Mouse (Mus musculus) forebrain, embryonic 13.5 days (tissue): Measurements from ENCODE around the gene Nemf. TPM values are rescaled to one million over a fixed set of nuclear protein-coding genes. Genes with fewer than 3 reads are reported as not detected.
"Not testable (repeated sequence)": the region's sequence is repeated elsewhere in the genome, so short reads cannot be mapped to it uniquely, and the experiment has no call there.

Source experiments
- ATAC-seq: fragments of 200-750 bp; cut with Nextera tagmentation; 2 replicates; pipeline ENCODE4 v1.8.0; 2017
- H3K27ac ChIP-seq: fragments of 300-500 bp; sonication (generic); 2 replicates; pipeline ENCODE4 v1.5.1; 2015; ENCODE audit warnings: inconsistent platforms, mild to moderate bottlenecking, moderate library complexity
- H3K27me3 ChIP-seq: fragments of 300-500 bp; sonication (generic); 2 replicates; pipeline ENCODE4 v1.6.1; 2015; ENCODE audit warnings: mild to moderate bottlenecking, inconsistent platforms
- H3K36me3 ChIP-seq: fragments of 300-500 bp; sonication (generic); 2 replicates; pipeline ENCODE4 v1.6.1; 2015; ENCODE audit warnings: mild to moderate bottlenecking, inconsistent platforms; ENCODE audit not compliant: poor library complexity, severe bottlenecking
- H3K4me1 ChIP-seq: fragments of 300-500 bp; sonication (generic); 2 replicates; pipeline ENCODE4 v1.6.1; 2015; ENCODE audit warnings: inconsistent platforms
- H3K4me2 ChIP-seq: fragments of 300-500 bp; sonication (generic); 2 replicates; pipeline ENCODE4 v1.6.1; 2015; ENCODE audit warnings: inconsistent platforms, mild to moderate bottlenecking, moderate library complexity
- H3K4me3 ChIP-seq: fragments of 300-500 bp; sonication (generic); 2 replicates; pipeline ENCODE4 v1.5.1; 2015; ENCODE audit warnings: mild to moderate bottlenecking, inconsistent platforms
- H3K9ac ChIP-seq: fragments of 300-500 bp; sonication (generic); 2 replicates; pipeline ENCODE4 v1.6.1; 2015; ENCODE audit warnings: mild to moderate bottlenecking, inconsistent platforms
- H3K9me3 ChIP-seq: fragments of 300-500 bp; sonication (generic); replicated peaks from 2 replicates; pipeline ENCODE4 v1.6.1; 2016; ENCODE audit warnings: inconsistent platforms
- WGBS: fragments of 180-500 bp; shearing (Covaris S2); methylation state at CpG from one replicate; pipeline ENCODE4 v1.1.7; 2015; 5-methylcytosine and 5-hydroxymethylcytosine counted together
- polyA plus RNA-seq: library from polyadenylated mRNA; unstranded; fragments of >200 nt; fragmentation: Nextera tagmentation; extraction: Ambion mirVana; gene quantifications from 2 replicates; pipeline ENCODE4 v1.2.1, GENCODE M21; 2015

Gene Nemf
- polyA plus RNA-seq, 1 experiment from 2014 or later, result 99.3 TPM

DNA sequence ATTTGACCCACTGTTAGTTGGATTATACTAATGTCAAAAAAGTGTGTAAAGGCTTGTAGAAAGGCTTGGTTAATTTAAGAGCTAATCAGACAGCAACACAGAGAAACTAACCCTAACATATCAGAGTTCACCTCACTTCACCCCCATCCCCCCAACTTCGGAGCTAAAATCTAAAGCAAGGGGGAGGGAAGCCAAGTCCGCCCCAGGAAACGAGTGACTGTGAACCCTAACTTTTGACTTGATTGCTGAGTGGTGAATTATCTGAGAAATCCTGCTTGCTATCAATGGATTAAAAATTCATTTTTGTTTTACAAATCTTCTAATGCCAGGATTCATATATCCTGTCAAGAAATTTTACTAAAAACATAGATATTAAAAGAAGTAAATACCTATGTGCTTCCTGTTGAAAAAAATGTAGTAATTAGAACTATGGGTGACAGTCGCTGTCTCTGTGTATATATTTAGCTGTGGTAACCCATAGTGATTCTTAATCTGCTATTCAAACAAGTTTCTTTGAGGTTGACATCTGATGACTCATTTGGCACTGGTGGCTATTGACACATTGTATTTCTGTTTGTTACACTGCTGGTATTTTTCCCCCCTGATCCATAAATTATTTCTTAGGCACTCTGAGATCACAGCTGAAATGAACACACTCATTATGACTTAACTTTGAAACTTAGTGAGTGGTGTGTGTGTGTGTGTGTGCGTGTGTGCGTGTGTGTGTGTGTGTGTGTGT is 28.7 kb upstream of the Nemf start:
- no peak for ATAC-seq
- Histone ChIP-seq H3K27me3 (no peaks in the 10 kb centered on the region), H3K36me3 (no peaks in the 10 kb centered on the region), H3K4me3 (no peak overlapping the region), H3K27ac (no peak overlapping the region), H3K4me1 (no peaks in the 10 kb centered on the region), H3K9ac (no peak overlapping the region), H3K4me2 (no peak overlapping the region), H3K9me3 (no peaks in the 10 kb centered on the region)
- 74% methylated on average over 6 of the region's 6 CpGs for WGBS

DNA sequence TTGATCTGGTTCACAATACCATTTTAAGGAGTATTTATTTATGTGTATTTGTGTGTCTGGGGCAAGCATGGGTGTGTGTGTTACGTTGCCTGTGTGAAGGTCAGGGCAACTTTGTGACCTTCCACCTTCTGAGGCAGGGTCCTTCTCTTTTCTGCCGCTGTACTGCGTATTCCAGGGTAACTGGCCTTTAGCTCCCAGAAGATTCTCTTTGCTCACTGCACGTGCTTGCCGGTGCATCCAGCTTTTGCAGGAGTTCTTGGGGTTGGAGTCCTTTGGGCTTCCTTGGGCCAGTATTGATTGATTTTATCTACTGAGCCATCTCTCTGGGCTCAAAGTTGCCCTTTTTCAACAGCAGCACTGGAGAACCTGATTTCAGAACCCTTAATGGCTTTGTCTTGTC is 27.6 kb upstream of the Nemf start:
- H3K27ac ChIP-seq, result no peak overlapping the region
- no peak overlapping the region for H3K4me2 ChIP-seq
- H3K4me3 ChIP-seq, result no peak overlapping the region
- H3K27me3 ChIP-seq, result no peaks in the 10 kb centered on the region
- no peaks in the 10 kb centered on the region for H3K9me3 ChIP-seq
- no peaks in the 10 kb centered on the region for H3K4me1 ChIP-seq
- no peak overlapping the region for H3K9ac ChIP-seq
- peaks cover 5% of the 10 kb centered on the region; the same call in 1 of the 2 replicates for H3K36me3 ChIP-seq
- no peak for ATAC-seq
- 95% methylated on average over 5 of the region's 5 CpGs for WGBS

DNA sequence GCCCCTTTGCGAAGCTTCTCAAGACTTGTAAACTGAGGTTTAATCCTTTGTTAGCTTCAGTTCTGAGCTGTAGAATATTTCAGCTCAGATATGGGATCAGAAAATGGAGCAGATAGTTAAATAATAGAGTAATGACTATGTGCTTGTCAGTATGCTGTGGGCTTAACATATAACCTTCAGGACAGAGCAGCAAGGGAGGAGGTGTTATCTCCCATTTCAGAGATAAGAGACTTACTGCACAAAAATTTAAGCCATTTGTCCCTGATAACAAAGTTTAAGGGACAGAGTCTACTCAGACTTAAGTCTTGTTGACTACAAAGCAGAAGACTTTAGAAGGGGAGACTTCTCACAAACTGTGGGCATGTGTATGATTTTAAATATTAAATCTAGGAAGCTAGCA is 25.9 kb upstream of the Nemf start:
- Histone ChIP-seq H3K27ac (no peak overlapping the region), H3K27me3 (no peaks in the 10 kb centered on the region), H3K36me3 (peaks cover 12% of the 10 kb centered on the region; the same call in 1 of the 2 replicates), H3K4me2 (no peak overlapping the region), H3K9me3 (no peaks in the 10 kb centered on the region), H3K4me3 (no peak overlapping the region), H3K4me1 (no peaks in the 10 kb centered on the region), H3K9ac (no peak overlapping the region)
- 96% methylated on average over 1 of the region's 1 CpGs for WGBS
- ATAC-seq, result no peak

DNA sequence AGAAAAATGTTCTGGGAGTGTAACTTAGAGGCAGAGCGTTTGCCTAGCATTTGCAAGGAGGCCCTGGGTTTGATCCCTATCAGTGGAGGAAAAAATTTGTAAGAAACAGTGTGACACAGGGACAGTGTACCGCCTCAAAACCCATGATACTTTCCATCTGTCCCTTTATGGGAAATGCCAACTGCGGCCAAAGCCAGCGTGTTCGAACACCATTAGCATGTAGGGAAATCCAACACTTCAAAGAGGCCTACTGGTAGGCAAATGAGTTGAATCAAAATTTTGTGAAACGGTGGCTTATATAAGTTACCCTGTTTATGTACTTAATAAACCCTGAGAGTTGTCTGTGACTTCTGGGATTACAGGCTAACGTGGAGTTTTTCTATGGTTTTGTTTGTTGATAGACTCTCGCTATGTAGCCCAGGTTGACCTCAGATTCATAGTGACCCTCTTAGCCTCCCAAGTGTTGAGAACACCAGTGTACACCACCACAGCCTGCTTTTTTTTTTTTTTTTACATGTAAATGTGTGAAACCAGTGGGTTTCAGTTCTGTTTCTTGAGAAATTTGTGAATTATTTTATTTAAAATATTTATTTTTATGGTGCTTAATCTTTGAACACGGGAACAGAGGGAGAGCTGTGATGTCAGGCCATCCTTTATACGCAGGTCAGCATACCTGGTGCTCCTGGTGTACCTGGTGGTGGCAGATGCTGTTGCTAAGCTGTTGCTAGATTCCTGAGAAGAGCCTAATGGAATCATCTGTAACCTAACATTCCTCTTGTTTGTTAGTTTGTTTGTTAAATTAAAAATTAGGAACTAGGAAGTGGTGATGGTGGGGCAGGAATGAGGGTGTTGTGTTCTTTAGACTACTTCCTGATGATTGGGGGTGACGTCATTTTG is 21.8 kb upstream of the Nemf start:
- no peak overlapping the region for H3K4me3 ChIP-seq
- no peak overlapping the region for H3K4me2 ChIP-seq
- H3K36me3 ChIP-seq, result peaks cover 12% of the 10 kb centered on the region; the same call in 1 of the 2 replicates
- ATAC-seq, result no peak
- WGBS, result 92% methylated on average over 11 of the region's 11 CpGs
- H3K9me3 ChIP-seq, result no peaks in the 10 kb centered on the region
- no peak overlapping the region for H3K9ac ChIP-seq
- H3K27me3 ChIP-seq, result no peaks in the 10 kb centered on the region
- H3K27ac ChIP-seq, result no peak overlapping the region
- peaks cover 21% of the 10 kb centered on the region for H3K4me1 ChIP-seq

DNA sequence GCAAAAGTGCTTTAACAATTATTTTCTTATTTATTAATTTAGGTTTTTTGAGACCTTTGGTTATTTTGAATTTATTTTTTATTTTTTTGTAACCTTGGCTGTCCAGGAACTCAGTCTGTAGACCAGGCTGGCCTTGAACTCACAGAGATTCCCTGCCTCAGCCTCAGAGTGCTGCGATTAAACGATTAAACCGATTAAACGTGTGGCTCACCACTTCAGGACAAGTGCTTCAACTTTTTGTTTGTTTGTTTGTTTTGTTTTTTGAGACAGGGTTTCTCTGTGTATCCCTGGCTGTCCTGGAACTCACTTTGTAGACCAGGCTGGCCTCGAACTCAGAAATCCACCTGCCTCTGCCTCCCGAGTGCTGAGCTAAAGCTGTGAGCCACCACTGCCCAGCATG is 20.7 kb upstream of the Nemf start:
- WGBS, result 95% methylated on average over 6 of the region's 6 CpGs
- H3K9ac ChIP-seq, H3K4me2 ChIP-seq, H3K4me3 ChIP-seq, H3K9me3 ChIP-seq, H3K27ac ChIP-seq, H3K27me3 ChIP-seq, ATAC-seq: not testable (repeated sequence)
- Histone ChIP-seq H3K36me3 (peaks cover 12% of the 10 kb centered on the region; the same call in 1 of the 2 replicates), H3K4me1 (peaks cover 30% of the 10 kb centered on the region)

DNA sequence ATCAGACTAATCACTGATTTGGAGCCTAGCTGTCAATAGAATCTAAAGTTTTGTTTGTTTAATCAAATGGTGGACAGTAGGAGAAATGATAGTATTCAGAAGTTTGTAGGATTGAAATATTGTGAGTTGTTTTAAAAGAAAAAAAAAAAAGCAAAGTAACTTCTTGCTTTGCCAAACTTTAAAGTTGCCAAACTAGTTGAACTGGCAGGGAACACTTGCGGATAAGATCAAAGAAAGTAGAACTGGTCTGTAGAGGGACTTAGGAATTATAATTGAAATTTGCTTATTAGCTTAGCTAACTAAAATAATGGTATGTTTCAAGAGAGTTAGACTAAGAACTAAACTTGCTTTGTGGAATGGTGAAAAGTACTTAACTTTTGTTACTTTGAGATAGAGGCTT is 20.2 kb upstream of the Nemf start:
- H3K36me3 ChIP-seq, result peaks cover 12% of the 10 kb centered on the region; the same call in 1 of the 2 replicates
- ATAC-seq, result no peak
- H3K4me3 ChIP-seq, result no peak overlapping the region
- H3K27ac ChIP-seq, result no peak overlapping the region
- H3K27me3 ChIP-seq, result no peaks in the 10 kb centered on the region
- no peak overlapping the region for H3K4me2 ChIP-seq
- no peaks in the 10 kb centered on the region for H3K9me3 ChIP-seq
- H3K4me1 ChIP-seq, result peaks cover 30% of the 10 kb centered on the region
- WGBS, result 98% methylated on average over 1 of the region's 1 CpGs
- no peak overlapping the region for H3K9ac ChIP-seq

DNA sequence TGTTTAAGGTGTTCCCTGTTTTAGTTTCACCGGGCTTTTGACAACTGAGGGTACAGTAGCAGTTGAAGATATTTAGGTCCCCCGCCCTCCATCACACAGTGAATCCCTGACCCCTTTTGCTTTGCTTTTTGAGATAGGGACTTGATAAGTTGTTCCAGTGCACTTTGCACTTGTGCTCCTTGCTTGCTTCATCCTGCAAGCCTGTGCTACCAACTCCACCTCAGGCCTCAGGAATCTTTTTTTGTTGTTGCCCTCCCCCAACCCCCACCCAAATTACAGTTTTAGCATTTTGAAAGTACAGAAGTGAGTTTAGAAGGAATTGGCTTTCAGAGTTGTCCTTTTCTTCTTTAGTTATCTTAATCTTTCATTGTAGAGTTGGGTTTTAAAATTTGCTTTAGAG is 19.2 kb upstream of the Nemf start:
- Histone ChIP-seq H3K4me2 (peak overlapping the region; percentile 1; the same call in 1 of the 2 replicates), H3K4me1 (peaks cover 30% of the 10 kb centered on the region), H3K9me3 (no peaks in the 10 kb centered on the region), H3K36me3 (peaks cover 12% of the 10 kb centered on the region; the same call in 1 of the 2 replicates), H3K4me3 (no peak overlapping the region), H3K27me3 (no peaks in the 10 kb centered on the region), H3K27ac (no peak overlapping the region), H3K9ac (no peak overlapping the region)
- 96% methylated on average over 2 of the region's 2 CpGs for WGBS
- ATAC-seq, result no peak

DNA sequence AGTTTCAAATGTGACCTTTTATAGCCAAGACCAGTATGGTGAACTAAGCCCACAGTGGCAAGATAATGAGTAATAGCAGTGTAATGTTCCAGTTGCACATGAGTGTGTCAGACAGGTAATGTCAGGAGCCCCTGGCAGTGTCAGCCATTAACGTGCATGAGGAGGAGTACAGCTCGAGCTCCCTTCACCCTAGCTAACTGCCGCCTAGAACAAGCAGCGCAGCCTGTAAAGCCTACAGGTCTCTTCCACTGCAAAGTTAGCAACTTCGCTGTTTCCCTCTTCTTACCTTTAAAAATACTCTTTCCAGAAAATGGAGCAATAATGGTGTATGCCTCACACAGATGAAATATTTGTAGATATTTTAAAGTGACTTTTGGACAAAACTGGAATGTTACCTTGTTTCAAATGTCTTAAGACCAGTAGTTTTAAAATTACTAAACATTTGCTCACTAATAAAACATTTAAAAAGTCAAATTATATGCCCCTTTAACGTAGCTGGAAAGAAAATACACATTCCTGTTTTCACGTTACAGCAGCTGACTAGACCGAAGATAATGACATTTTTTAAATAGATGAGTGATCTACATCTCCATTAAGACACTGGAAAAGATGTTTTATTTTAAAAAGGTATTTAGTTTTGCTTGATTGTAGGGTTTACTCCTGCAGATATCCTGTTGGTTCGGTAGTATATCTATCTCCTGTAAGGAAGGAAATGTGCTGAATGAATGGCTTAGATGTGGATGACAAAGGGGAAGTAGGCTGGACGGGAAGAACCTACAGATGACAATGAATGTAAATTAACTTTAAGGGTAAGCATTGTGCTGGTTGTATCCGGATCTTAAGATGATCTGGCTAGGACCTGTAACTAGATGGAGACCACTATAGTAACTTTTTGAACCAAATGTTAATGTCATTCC is 17.1 kb upstream of the Nemf start:
- H3K4me2 ChIP-seq, result peak overlapping the region; percentile 82
- H3K27ac ChIP-seq, result no peak overlapping the region
- no peaks in the 10 kb centered on the region for H3K27me3 ChIP-seq
- no peaks in the 10 kb centered on the region for H3K9me3 ChIP-seq
- H3K36me3 ChIP-seq, result 0 out of 2 replicates have a peak, but pooled peaks cover 7% of the 10 kb centered on the region
- no peak for ATAC-seq
- H3K4me3 ChIP-seq, result peak overlapping the region; percentile 100
- 46% methylated on average over 11 of the region's 11 CpGs for WGBS
- peaks cover 30% of the 10 kb centered on the region for H3K4me1 ChIP-seq
- peak overlapping the region; percentile 96 for H3K9ac ChIP-seq

DNA sequence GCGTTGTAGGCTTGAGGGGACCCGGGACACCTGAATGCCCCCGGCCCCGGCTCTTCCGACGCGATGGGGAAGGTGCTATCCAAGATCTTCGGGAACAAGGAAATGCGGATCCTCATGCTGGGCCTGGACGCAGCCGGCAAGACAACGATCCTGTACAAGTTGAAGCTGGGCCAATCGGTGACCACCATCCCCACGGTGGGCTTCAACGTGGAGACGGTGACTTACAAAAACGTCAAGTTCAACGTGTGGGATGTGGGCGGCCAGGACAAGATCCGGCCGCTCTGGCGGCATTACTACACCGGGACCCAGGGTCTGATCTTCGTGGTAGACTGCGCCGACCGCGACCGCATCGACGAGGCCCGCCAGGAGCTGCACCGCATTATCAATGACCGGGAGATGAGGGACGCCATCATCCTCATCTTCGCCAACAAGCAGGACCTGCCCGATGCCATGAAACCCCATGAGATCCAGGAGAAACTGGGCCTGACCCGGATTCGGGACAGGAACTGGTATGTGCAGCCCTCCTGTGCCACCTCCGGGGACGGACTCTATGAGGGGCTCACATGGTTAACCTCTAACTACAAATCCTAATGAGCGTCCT is 15.9 kb upstream of the Nemf start:
- H3K4me2 ChIP-seq, result peak overlapping the region; percentile 82
- WGBS, result under 1% methylated on average over 42 of the region's 42 CpGs
- H3K36me3 ChIP-seq, result no peaks in the 10 kb centered on the region
- peak overlapping the region; percentile 90 for H3K27ac ChIP-seq
- no peaks in the 10 kb centered on the region for H3K9me3 ChIP-seq
- peak overlapping the region; percentile 100 for H3K4me3 ChIP-seq
- peak overlapping the region; percentile 96 for H3K9ac ChIP-seq
- peaks cover 30% of the 10 kb centered on the region for H3K4me1 ChIP-seq
- H3K27me3 ChIP-seq, result no peaks in the 10 kb centered on the region
- peak; percentile 5; the same call in 1 of the 2 replicates for ATAC-seq

DNA sequence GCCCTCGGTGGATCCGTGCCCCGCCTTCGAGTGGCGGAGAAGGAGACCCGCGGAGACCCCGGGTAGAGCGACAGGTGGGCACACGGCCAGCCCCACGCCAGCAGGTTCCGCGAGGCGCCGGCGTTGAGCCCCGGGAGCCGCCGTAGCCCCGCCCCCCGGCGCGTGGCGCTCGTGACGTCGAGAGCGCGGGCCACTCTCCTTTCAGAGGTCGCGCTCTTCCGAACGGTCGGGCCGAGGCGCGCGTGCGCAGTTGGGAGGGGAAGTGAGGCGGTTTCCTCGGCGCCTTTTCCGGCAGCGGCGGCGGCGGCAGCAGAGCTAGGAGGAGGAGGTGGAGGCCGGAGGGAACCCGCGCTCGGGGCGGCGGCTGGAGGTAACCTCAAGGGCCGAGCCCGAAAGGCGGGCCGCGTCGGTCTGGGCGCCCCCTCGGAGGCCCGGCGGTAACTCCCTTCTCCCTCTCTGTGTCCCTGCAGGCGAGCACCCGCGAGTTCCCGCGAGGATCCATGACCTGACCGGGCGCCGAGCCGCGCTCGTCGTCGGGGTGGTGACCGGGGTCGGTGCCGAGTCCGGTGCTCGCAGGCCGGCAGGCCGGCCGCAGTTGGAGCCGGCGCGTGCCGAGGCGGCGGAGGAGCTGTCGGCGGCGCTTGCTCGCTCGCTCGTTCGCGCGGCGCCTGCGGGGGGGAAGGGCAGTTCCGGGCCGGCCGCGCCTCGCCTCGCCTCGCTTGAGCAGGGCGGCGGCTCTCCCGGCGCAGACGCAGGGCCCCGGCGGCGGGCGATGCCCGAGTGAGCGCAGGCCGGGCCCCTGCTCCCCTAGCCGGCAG is 15.1 kb upstream of the Nemf start, which contains the start of the genes Arf6 and Gm9887:
Gene Arf6, plus strand, starts transcription at position 297 of the 818 bp plus-strand sequence.
Gene Gm9887, minus strand, starts transcription at position 605 of the 818 bp plus-strand sequence.
- Histone ChIP-seq H3K4me3 (peak within 1 kb of the TSS; percentile 100), H3K4me1 (peaks cover 30% of the 10 kb centered on the region), H3K27me3 (no peaks in the 10 kb centered on the region), H3K9ac (peak within 1 kb of the TSS; percentile 96), H3K9me3 (no peaks in the 10 kb centered on the region), H3K36me3 (no peaks in the 10 kb centered on the region), H3K27ac (peak within 1 kb of the TSS; percentile 90), H3K4me2 (peak within 1 kb of the TSS; percentile 82)
- ATAC-seq, result peak; percentile 95
- WGBS, result under 1% methylated on average over 97 of the region's 121 CpGs
